Mouse (Mus musculus) heart, embryonic 14.5 days (tissue): ENCODE data around the gene Cpm. TPM values are rescaled to one million over a fixed set of nuclear protein-coding genes. Genes with fewer than 3 reads are reported as not detected.

ENCODE experiments used
- ATAC-seq: fragments of 200-750 bp; cut with Nextera tagmentation; 2 replicates; pipeline ENCODE4 v1.8.0; 2017; ENCODE audit warnings: low read depth, moderate TSS enrichment; ENCODE audit not compliant: insufficient number of reproducible peaks, insufficient read depth, low FRiP score
- H3K27ac ChIP-seq, 2 experiments: fragments of 200-500 bp in 1 of 2; fragments of 300-500 bp in 1 of 2; sonication (generic) in 1 of 2; replicated peaks in 1 of 2; 2 replicates each; pipeline ENCODE4 v1.5.1; 2012 to 2014; ENCODE audit warnings: low read depth in 2 of 2, low read length in 2 of 2, control low read depth in 1 of 2, mild to moderate bottlenecking in 1 of 2, mixed read lengths in 1 of 2; ENCODE audit not compliant: control insufficient read depth in 1 of 2, insufficient read depth in 1 of 2
- H3K27me3 ChIP-seq: fragments of 300-500 bp; sonication (generic); 2 replicates; pipeline ENCODE4 v1.6.1; 2014; ENCODE audit warnings: mild to moderate bottlenecking, low read length, control low read depth; ENCODE audit not compliant: control insufficient read depth, insufficient read depth
- H3K36me3 ChIP-seq: fragments of 300-500 bp; sonication (generic); 2 replicates; pipeline ENCODE4 v1.6.1; 2014; ENCODE audit warnings: mild to moderate bottlenecking, control low read depth, low read length, mixed read lengths; ENCODE audit not compliant: control insufficient read depth, insufficient read depth
- H3K4me1 ChIP-seq, 2 experiments: fragments of 200-500 bp in 1 of 2; fragments of 300-500 bp in 1 of 2; sonication (generic) in 1 of 2; 2 replicates each; pipeline ENCODE4 v1.6.1; 2012 to 2014; ENCODE audit warnings: low read length in 2 of 2, control low read depth in 1 of 2, mixed read lengths in 1 of 2; ENCODE audit not compliant: control insufficient read depth in 2 of 2, insufficient read depth in 2 of 2
- H3K4me2 ChIP-seq: fragments of 300-500 bp; sonication (generic); 2 replicates; pipeline ENCODE4 v1.6.1; 2014; ENCODE audit warnings: mild to moderate bottlenecking, low read length
- H3K4me3 ChIP-seq, 2 experiments: fragments of 200-500 bp in 1 of 2; fragments of 300-500 bp in 1 of 2; sonication (generic) in 1 of 2; 2 replicates each; pipeline ENCODE4 v1.5.1; 2012 to 2014; ENCODE audit warnings: low read length in 2 of 2, mild to moderate bottlenecking in 2 of 2, control low read depth in 1 of 2, low read depth in 1 of 2, moderate library complexity in 1 of 2; ENCODE audit not compliant: control insufficient read depth in 1 of 2, insufficient read depth in 1 of 2
- H3K9ac ChIP-seq: fragments of 300-500 bp; sonication (generic); 2 replicates; pipeline ENCODE4 v1.6.1; 2014; ENCODE audit warnings: mild to moderate bottlenecking, low read length
- H3K9me3 ChIP-seq: fragments of 300-500 bp; sonication (generic); 2 replicates; pipeline ENCODE4 v1.6.1; 2016; ENCODE audit warnings: low read length, control low read depth; ENCODE audit not compliant: control insufficient read depth
- WGBS: fragments of 180-500 bp; shearing (Covaris S2); extraction: QIAGEN DNeasy Blood & Tissue Kit; methylation state at CpG from one replicate; pipeline ENCODE4 v1.1.7; 2014; 5-methylcytosine and 5-hydroxymethylcytosine counted together
- polyA plus RNA-seq: library from polyadenylated mRNA; unstranded; fragments of >200 nt; fragmentation: Nextera tagmentation; extraction: Ambion mirVana; gene quantifications from 2 replicates; pipeline ENCODE4 v1.2.1, GENCODE M21; 2014

Gene Cpm
- polyA plus RNA-seq, 1 experiment from 2014 or later: 0.96 TPM

DNA sequence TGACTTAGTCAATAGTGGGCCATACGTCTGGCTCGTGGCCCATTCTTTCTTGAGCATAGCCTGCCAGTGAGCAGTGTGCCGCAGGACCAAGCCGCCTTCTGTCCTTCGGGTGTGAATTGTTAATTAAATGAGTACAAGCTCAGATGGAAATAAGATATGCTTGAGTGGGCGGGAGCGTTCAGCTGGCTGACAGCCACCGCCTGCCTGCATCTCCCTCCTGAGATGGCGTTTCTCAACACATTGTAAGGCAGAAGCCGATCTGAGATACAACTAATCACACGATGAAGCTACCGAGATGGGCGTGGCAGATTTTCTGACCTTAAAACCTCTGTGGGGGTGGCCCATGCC lies 17.8 kb downstream of the Cpm start:
- WGBS: 84% methylated on average over 13 of the region's 13 CpGs
- Histone ChIP-seq H3K4me3 (no peak overlapping the region), H3K4me1 (no peaks in the 10 kb centered on the region), H3K27ac (no peak overlapping the region), H3K36me3 (no peaks in the 10 kb centered on the region), H3K27me3 (no peaks in the 10 kb centered on the region), H3K4me2 (no peak overlapping the region), H3K9me3 (no peaks in the 10 kb centered on the region), H3K9ac (no peak overlapping the region)
- no peak for ATAC-seq

DNA sequence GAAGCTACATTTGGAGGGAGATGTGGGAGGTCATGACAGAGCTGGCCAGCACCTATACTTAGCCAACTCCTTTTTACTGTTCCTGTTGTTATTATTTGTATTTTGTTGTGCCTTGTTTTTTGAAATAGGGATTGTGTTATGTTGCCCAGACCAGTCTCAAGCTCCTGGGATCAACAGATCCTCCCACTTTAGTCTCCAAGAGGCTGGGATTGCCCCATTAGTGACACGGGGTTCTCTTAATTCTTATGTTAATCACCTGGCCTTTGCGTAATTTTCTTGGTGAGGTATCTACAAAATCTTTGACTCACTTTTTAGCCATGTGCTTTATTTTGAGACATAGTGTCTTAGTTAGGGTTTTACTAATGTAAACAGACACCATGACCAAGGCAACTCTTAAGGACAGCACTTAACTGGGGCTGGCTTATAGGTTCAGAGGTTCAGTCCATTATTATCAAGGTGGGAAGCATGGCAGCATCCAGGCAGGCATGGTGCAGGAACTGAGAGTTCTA lies 18.7 kb downstream of the Cpm start:
- WGBS: 83% methylated on average over 2 of the region's 2 CpGs
- H3K4me3 ChIP-seq: no peak overlapping the region
- no peaks in the 10 kb centered on the region for H3K27me3 ChIP-seq
- no peaks in the 10 kb centered on the region for H3K36me3 ChIP-seq
- H3K4me1 ChIP-seq: no peaks in the 10 kb centered on the region
- H3K9me3 ChIP-seq: no peaks in the 10 kb centered on the region
- no peak overlapping the region for H3K27ac ChIP-seq
- H3K9ac ChIP-seq: no peak overlapping the region
- no peak for ATAC-seq
- no peak overlapping the region for H3K4me2 ChIP-seq

DNA sequence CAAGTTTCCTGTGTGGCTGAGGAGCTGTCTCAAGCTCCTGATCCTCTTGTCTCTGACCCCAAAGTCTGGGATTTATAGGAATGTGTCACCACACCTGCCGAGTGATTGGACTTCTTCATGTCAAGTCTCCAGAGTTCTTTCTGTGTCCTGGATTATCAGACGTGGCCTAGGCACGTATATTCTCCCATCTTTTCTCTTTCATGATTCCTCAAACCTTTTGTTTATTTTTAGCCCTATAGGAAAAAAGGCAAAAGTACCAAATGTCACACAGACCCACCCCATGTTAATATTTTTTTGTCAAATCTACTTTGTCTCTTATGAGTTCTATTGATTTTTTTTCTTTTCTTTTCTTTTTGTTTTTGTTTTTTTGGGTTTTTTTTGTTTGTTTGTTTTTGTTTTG lies 19.3 kb downstream of the Cpm start:
- no peak overlapping the region for H3K4me2 ChIP-seq
- no peaks in the 10 kb centered on the region for H3K9me3 ChIP-seq
- WGBS: 80% methylated on average over 3 of the region's 3 CpGs
- no peak for ATAC-seq
- H3K27me3 ChIP-seq: no peaks in the 10 kb centered on the region
- no peak overlapping the region for H3K27ac ChIP-seq
- no peaks in the 10 kb centered on the region for H3K36me3 ChIP-seq
- no peaks in the 10 kb centered on the region for H3K4me1 ChIP-seq
- H3K4me3 ChIP-seq: no peak overlapping the region
- H3K9ac ChIP-seq: no peak overlapping the region

DNA sequence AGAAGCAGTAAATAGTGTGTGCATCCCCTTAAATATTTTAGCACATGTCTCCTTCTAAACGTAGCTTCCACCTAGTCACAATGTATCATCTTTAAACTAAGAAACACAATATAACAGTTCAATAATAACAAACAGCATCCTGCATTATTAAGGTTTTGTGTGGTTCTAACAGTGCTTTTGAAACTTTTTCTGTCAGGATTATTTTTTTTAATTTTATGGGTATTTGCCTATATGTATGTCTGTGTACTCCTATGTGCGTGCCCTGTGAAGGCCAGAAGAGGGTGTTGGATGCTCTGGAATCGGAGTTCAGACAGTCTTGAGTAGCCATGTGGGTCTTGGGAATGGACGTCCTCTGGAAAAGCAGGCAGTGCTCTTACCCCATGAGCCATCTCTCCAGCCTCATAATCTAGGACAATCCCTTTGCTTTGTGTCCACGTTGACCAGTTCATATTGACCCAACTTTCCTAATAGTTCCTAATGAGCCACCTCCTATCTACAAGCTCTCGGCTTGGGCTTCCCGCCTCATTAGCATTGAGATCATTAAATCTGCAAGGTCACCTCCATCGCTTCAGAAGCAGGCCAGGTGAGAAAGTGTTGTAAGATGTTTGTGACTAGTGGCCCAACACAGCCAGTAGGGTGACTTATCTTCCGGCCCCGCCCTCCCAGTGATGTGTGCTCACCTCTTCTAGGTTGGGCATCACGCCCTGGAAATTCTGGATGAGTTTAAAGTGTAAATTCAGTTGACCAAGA lies 20.2 kb downstream of the Cpm start:
- no peak overlapping the region for H3K4me3 ChIP-seq
- no peaks in the 10 kb centered on the region for H3K9me3 ChIP-seq
- ATAC-seq: no peak
- no peaks in the 10 kb centered on the region for H3K4me1 ChIP-seq
- H3K9ac ChIP-seq: no peak overlapping the region
- H3K27me3 ChIP-seq: no peaks in the 10 kb centered on the region
- H3K36me3 ChIP-seq: no peaks in the 10 kb centered on the region
- no peak overlapping the region for H3K4me2 ChIP-seq
- WGBS: 84% methylated on average over 11 of the region's 11 CpGs
- H3K27ac ChIP-seq: no peak overlapping the region

DNA sequence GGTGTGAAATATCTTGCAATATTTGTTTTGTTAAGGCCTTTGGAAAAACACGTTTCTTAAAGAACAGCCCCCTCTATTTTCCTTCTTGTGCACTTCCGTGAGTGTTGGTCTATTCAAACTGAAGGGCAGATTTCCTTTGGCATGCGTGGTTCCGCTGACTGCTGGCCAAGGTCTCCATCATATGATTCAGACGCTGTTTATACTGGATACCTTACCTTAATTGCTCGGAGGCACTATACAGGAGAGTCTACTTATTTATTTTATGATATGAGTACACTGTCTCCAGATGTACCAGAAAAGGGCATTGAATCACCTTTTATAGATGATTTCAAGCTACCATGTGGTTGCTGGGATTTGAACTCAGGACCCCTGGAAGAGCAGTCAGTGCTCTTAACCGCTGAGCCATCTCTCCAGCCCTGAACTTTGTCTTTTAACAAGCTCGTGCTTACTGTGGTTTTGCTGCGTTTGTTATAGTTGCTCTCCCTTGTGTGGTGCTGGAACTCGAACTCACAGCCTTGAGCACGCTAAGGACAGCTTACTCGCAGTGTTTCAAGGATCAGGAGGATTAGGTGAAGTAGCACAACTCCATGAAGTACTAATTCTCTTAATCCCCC lies 20.8 kb downstream of the Cpm start:
- Histone ChIP-seq H3K4me2 (no peak overlapping the region), H3K36me3 (no peaks in the 10 kb centered on the region), H3K27ac (no peak overlapping the region), H3K4me1 (no peaks in the 10 kb centered on the region), H3K27me3 (no peaks in the 10 kb centered on the region), H3K9me3 (no peaks in the 10 kb centered on the region), H3K4me3 (no peak overlapping the region), H3K9ac (no peak overlapping the region)
- ATAC-seq: no peak
- 79% methylated on average over 12 of the region's 12 CpGs for WGBS

DNA sequence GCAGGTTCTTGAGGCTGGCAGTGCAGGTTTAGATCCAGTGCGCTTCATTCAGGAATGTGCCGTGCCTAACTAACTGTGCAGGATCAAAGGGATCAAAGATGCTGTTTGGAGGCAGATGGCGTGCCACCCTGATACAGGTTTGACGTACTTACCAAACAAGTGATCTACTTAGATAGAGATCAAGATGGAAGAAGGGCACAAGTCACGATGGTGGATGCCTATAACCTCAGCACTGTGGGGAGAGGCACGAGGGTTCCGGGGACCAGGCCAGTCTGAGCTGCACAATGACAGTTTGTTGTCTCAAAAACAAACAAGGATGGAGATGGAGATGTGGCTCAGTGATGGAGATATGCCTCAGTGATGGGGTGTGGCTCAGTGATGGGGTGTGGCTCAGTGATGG lies 21.4 kb downstream of the Cpm start:
- H3K27me3 ChIP-seq: no peaks in the 10 kb centered on the region
- no peaks in the 10 kb centered on the region for H3K36me3 ChIP-seq
- no peaks in the 10 kb centered on the region for H3K9me3 ChIP-seq
- H3K4me1 ChIP-seq: no peaks in the 10 kb centered on the region
- H3K4me3 ChIP-seq: no peak overlapping the region
- ATAC-seq: no peak
- H3K27ac ChIP-seq: no peak overlapping the region
- 77% methylated on average over 7 of the region's 7 CpGs for WGBS
- H3K4me2 ChIP-seq: no peak overlapping the region
- no peak overlapping the region for H3K9ac ChIP-seq

DNA sequence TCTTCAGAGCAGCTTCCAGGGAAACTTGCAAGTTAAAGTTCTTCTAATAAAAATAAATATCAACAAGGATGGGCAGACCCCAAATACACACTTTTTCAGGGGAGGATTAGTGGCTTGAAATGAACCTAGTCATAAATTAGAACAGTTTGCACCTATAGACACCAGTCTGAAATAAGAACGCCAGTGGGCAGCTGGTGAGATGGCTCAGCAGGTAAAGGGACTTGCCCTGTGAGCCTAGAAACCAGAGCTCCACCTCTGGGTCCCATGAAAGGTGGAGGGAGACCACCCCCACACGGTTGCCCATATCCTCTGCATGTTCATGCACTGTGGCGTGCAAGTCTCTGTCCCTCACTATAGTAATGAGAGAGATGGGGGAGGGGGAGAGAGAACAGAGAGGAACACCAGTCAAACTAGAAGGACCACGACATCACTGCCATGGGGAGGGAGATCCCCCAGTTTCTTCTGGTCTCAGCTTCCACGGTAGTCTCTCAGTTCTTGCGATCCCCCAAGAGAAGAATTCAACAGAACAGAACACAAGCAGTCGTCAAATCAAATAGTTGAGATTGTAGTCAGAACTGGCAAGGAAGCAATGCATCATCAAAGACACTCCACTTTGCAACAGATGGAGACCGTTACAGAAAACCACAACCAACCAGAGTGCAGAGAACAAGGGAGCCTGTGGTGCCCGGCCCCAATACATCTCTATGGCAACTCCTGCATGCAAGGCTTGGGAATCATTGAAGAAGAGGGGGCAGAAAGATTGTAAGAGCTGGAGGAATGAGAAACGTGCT lies 22.5 kb downstream of the Cpm start:
- no peaks in the 10 kb centered on the region for H3K4me1 ChIP-seq
- no peak overlapping the region for H3K4me3 ChIP-seq
- H3K4me2 ChIP-seq: no peak overlapping the region
- H3K9ac ChIP-seq: no peak overlapping the region
- no peaks in the 10 kb centered on the region for H3K9me3 ChIP-seq
- no peaks in the 10 kb centered on the region for H3K36me3 ChIP-seq
- no peak for ATAC-seq
- H3K27ac ChIP-seq: no peak overlapping the region
- H3K27me3 ChIP-seq: no peaks in the 10 kb centered on the region
- 68% methylated on average over 10 of the region's 10 CpGs for WGBS
